Mouse (Mus musculus): Measurements from ENCODE around the gene Elp6. TPM values are rescaled to one million over a fixed set of nuclear protein-coding genes. Genes with fewer than 3 reads are reported as not detected.

The Elp6 gene
- polyA plus RNA-seq, 1 experiment, result 5.1 TPM

- H3K36me3 ChIP-seq (ENCODE audit: control insufficient read depth, insufficient read depth, low read length), result no peaks in the 10 kb centered on the region
- H3K27me3 ChIP-seq (ENCODE audit: control insufficient read depth, insufficient read depth, low read length), result no peaks in the 10 kb centered on the region
- no peak overlapping the region for H3K27ac ChIP-seq (ENCODE audit: control insufficient read depth, insufficient read depth, low read depth, low read length)
- H3K4me1 ChIP-seq (ENCODE audit: control insufficient read depth, insufficient read depth, low read length), result no peaks in the 10 kb centered on the region
- TF ChIP-seq POLR2A (IDR thresholded peaks at IDR 0.05; ENCODE audit: control insufficient read depth, low read depth, low read length) (no peak), CTCF (IDR thresholded peaks at IDR 0.05; ENCODE audit: control insufficient read depth, insufficient read depth, insufficient replicate concordance, low read depth, low read length) (no peak)
- H3K4me3 ChIP-seq (ENCODE audit: control insufficient read depth, low read depth, low read length), result no peak overlapping the region
These were observed 37.0 kb downstream of the Elp6 start for GRCm38 (mm10) chr9:110342008-110342407.

GRCm38 (mm10) chr9:110343805-110344204 is 38.8 kb downstream of the Elp6 start:
- TF ChIP-seq POLR2A (IDR thresholded peaks at IDR 0.05; ENCODE audit: control insufficient read depth, low read depth, low read length), result no peak
- no peak for TF ChIP-seq CTCF (IDR thresholded peaks at IDR 0.05; ENCODE audit: control insufficient read depth, insufficient read depth, insufficient replicate concordance, low read depth, low read length)
- Histone ChIP-seq H3K36me3 (ENCODE audit: control insufficient read depth, insufficient read depth, low read length) (no peaks in the 10 kb centered on the region), H3K27ac (ENCODE audit: control insufficient read depth, insufficient read depth, low read depth, low read length) (no peak overlapping the region), H3K27me3 (ENCODE audit: control insufficient read depth, insufficient read depth, low read length) (no peaks in the 10 kb centered on the region), H3K4me3 (ENCODE audit: control insufficient read depth, low read depth, low read length) (no peak overlapping the region), H3K4me1 (ENCODE audit: control insufficient read depth, insufficient read depth, low read length) (no peaks in the 10 kb centered on the region)

- H3K4me3 ChIP-seq (ENCODE audit: control insufficient read depth, low read depth, low read length), result no peak overlapping the region
- no peaks in the 10 kb centered on the region for H3K27me3 ChIP-seq (ENCODE audit: control insufficient read depth, insufficient read depth, low read length)
- H3K27ac ChIP-seq (ENCODE audit: control insufficient read depth, insufficient read depth, low read depth, low read length), result no peak overlapping the region
- TF ChIP-seq CTCF (IDR thresholded peaks at IDR 0.05; ENCODE audit: control insufficient read depth, insufficient read depth, insufficient replicate concordance, low read depth, low read length) (no peak), POLR2A (IDR thresholded peaks at IDR 0.05; ENCODE audit: control insufficient read depth, low read depth, low read length) (no peak)
- H3K4me1 ChIP-seq (ENCODE audit: control insufficient read depth, insufficient read depth, low read length), result no peaks in the 10 kb centered on the region
- no peaks in the 10 kb centered on the region for H3K36me3 ChIP-seq (ENCODE audit: control insufficient read depth, insufficient read depth, low read length)
These were observed 40.2 kb downstream of the Elp6 start for GRCm38 (mm10) chr9:110345057-110345739.

GRCm38 (mm10) chr9:110348899-110349298 is 43.9 kb downstream of the Elp6 start:
- H3K27ac ChIP-seq (ENCODE audit: control insufficient read depth, insufficient read depth, low read depth, low read length), result no peak overlapping the region
- no peaks in the 10 kb centered on the region for H3K4me1 ChIP-seq (ENCODE audit: control insufficient read depth, insufficient read depth, low read length)
- H3K4me3 ChIP-seq (ENCODE audit: control insufficient read depth, low read depth, low read length), result no peak overlapping the region
- H3K27me3 ChIP-seq (ENCODE audit: control insufficient read depth, insufficient read depth, low read length), result no peaks in the 10 kb centered on the region
- H3K36me3 ChIP-seq (ENCODE audit: control insufficient read depth, insufficient read depth, low read length), result no peaks in the 10 kb centered on the region
- TF ChIP-seq POLR2A (IDR thresholded peaks at IDR 0.05; ENCODE audit: control insufficient read depth, low read depth, low read length) (no peak), CTCF (IDR thresholded peaks at IDR 0.05; ENCODE audit: control insufficient read depth, insufficient read depth, insufficient replicate concordance, low read depth, low read length) (no peak)

GRCm38 (mm10) chr9:110350188-110350587 is 45.2 kb downstream of the Elp6 start:
- Histone ChIP-seq H3K36me3 (ENCODE audit: control insufficient read depth, insufficient read depth, low read length) (no peaks in the 10 kb centered on the region), H3K27ac (ENCODE audit: control insufficient read depth, insufficient read depth, low read depth, low read length) (no peak overlapping the region), H3K27me3 (ENCODE audit: control insufficient read depth, insufficient read depth, low read length) (no peaks in the 10 kb centered on the region), H3K4me3 (ENCODE audit: control insufficient read depth, low read depth, low read length) (no peak overlapping the region), H3K4me1 (ENCODE audit: control insufficient read depth, insufficient read depth, low read length) (no peaks in the 10 kb centered on the region)
- TF ChIP-seq POLR2A (IDR thresholded peaks at IDR 0.05; ENCODE audit: control insufficient read depth, low read depth, low read length) (no peak), CTCF (IDR thresholded peaks at IDR 0.05; ENCODE audit: control insufficient read depth, insufficient read depth, insufficient replicate concordance, low read depth, low read length) (no peak)

GRCm38 (mm10) chr9:110350612-110351011 is 45.6 kb downstream of the Elp6 start:
- H3K27me3 ChIP-seq (ENCODE audit: control insufficient read depth, insufficient read depth, low read length), result no peaks in the 10 kb centered on the region
- no peaks in the 10 kb centered on the region for H3K36me3 ChIP-seq (ENCODE audit: control insufficient read depth, insufficient read depth, low read length)
- no peak overlapping the region for H3K4me3 ChIP-seq (ENCODE audit: control insufficient read depth, low read depth, low read length)
- H3K27ac ChIP-seq (ENCODE audit: control insufficient read depth, insufficient read depth, low read depth, low read length), result no peak overlapping the region
- no peaks in the 10 kb centered on the region for H3K4me1 ChIP-seq (ENCODE audit: control insufficient read depth, insufficient read depth, low read length)
- TF ChIP-seq POLR2A (IDR thresholded peaks at IDR 0.05; ENCODE audit: control insufficient read depth, low read depth, low read length) (no peak), CTCF (IDR thresholded peaks at IDR 0.05; ENCODE audit: control insufficient read depth, insufficient read depth, insufficient replicate concordance, low read depth, low read length) (no peak)

- Histone ChIP-seq H3K27me3 (ENCODE audit: control insufficient read depth, insufficient read depth, low read length) (no peaks in the 10 kb centered on the region), H3K4me3 (ENCODE audit: control insufficient read depth, low read depth, low read length) (no peak overlapping the region), H3K4me1 (ENCODE audit: control insufficient read depth, insufficient read depth, low read length) (no peaks in the 10 kb centered on the region), H3K27ac (ENCODE audit: control insufficient read depth, insufficient read depth, low read depth, low read length) (no peak overlapping the region), H3K36me3 (ENCODE audit: control insufficient read depth, insufficient read depth, low read length) (no peaks in the 10 kb centered on the region)
- TF ChIP-seq POLR2A (IDR thresholded peaks at IDR 0.05; ENCODE audit: control insufficient read depth, low read depth, low read length) (no peak), CTCF (IDR thresholded peaks at IDR 0.05; ENCODE audit: control insufficient read depth, insufficient read depth, insufficient replicate concordance, low read depth, low read length) (no peak)
These were observed 46.4 kb downstream of the Elp6 start for GRCm38 (mm10) chr9:110351350-110351749.
